Mouse (Mus musculus) mature B cell (primary cell): ENCODE results near the gene Hmcn2.

ENCODE experiments used
- in situ Hi-C: fragments of 300-500 bp; cut with MboI; formaldehyde crosslinking; loops from 2 replicates; pipeline ENCODE4 v1.14.3; 2019

Gene Hmcn2

GRCm38 (mm10) chr2:31477234-31478161 is 163.3 kb downstream of the Hmcn2 start:
- in situ Hi-C loops, result loop anchor here (25.0 kb wide), 1 partner anchor 310 kb away; no protein-coding TSS in a partner anchor

- in situ Hi-C loops, result loop anchor here (25.0 kb wide), 1 partner anchor 304 kb away; no protein-coding TSS in a partner anchor
Observed at GRCm38 (mm10) chr2:31482914-31483575, 168.8 kb downstream of the Hmcn2 start.

- in situ Hi-C loops, result loop anchor here (25.0 kb wide), 1 partner anchor 303 kb away; no protein-coding TSS in a partner anchor
Observed at GRCm38 (mm10) chr2:31484187-31484586, 170.0 kb downstream of the Hmcn2 start.

- in situ Hi-C loops, result loop anchor here (25.0 kb wide), 1 partner anchor 298 kb away; no protein-coding TSS in a partner anchor
Observed at GRCm38 (mm10) chr2:31489166-31489565, 175.0 kb downstream of the Hmcn2 start.

GRCm38 (mm10) chr2:31490556-31490955 is 176.3 kb downstream of the Hmcn2 start:
- in situ Hi-C loops, result loop anchor here (25.0 kb wide), 1 partner anchor 297 kb away; no protein-coding TSS in a partner anchor

GRCm38 (mm10) chr2:31492308-31492707 is 178.1 kb downstream of the Hmcn2 start:
- in situ Hi-C loops, result loop anchor here (25.0 kb wide), 1 partner anchor 295 kb away; no protein-coding TSS in a partner anchor

GRCm38 (mm10) chr2:31493243-31493642 is 179.0 kb downstream of the Hmcn2 start:
- in situ Hi-C loops, result loop anchor here (25.0 kb wide), 1 partner anchor 294 kb away; no protein-coding TSS in a partner anchor

- in situ Hi-C loops, result loop anchor here (25.0 kb wide), 1 partner anchor 293 kb away; no protein-coding TSS in a partner anchor
Observed at GRCm38 (mm10) chr2:31494315-31494714, 180.1 kb downstream of the Hmcn2 start.

GRCm38 (mm10) chr2:31495046-31495476 is 180.8 kb downstream of the Hmcn2 start:
- in situ Hi-C loops, result loop anchor here (25.0 kb wide), 1 partner anchor 292 kb away; no protein-coding TSS in a partner anchor

GRCm38 (mm10) chr2:31496141-31496540 is 181.9 kb downstream of the Hmcn2 start:
- in situ Hi-C loops, result loop anchor here (25.0 kb wide), 1 partner anchor 291 kb away; no protein-coding TSS in a partner anchor

GRCm38 (mm10) chr2:31497113-31497512 is 182.9 kb downstream of the Hmcn2 start:
- in situ Hi-C loops, result loop anchor here (25.0 kb wide), 1 partner anchor 290 kb away; no protein-coding TSS in a partner anchor

- in situ Hi-C loops, result loop anchor here (25.0 kb wide), 1 partner anchor 290 kb away; no protein-coding TSS in a partner anchor
Observed at GRCm38 (mm10) chr2:31497635-31498034, 183.4 kb downstream of the Hmcn2 start.

- in situ Hi-C loops, result loop anchor here (25.0 kb wide), 1 partner anchor 288 kb away; no protein-coding TSS in a partner anchor
Observed at GRCm38 (mm10) chr2:31499327-31500291, 185.4 kb downstream of the Hmcn2 start.

- in situ Hi-C loops, result no loop called here
Observed at GRCm38 (mm10) chr2:31500292-31501204, 186.3 kb downstream of the Hmcn2 start.

GRCm38 (mm10) chr2:31501448-31502130 is 187.4 kb downstream of the Hmcn2 start:
- in situ Hi-C loops, result no loop called here

- in situ Hi-C loops, result no loop called here
Observed at GRCm38 (mm10) chr2:31502616-31503522, 188.7 kb downstream of the Hmcn2 start.

- in situ Hi-C loops, result no loop called here
Observed at GRCm38 (mm10) chr2:31505472-31505871, 191.3 kb downstream of the Hmcn2 start.

- in situ Hi-C loops, result no loop called here
Observed at GRCm38 (mm10) chr2:31508851-31509250, 194.6 kb downstream of the Hmcn2 start.
